Mouse (Mus musculus) kidney, adult 18-20 months (tissue): Measurements from ENCODE around the gene Defa33.
"Not testable (repeated sequence)": the region's sequence is repeated elsewhere in the genome, so short reads cannot be mapped to it uniquely, and the experiment has no call there.

Source experiments
- DNase-seq: peaks from one replicate; pipeline ENCODE4 v3.0.0; 2021

Gene Defa33

GRCm38 (mm10) chr8:21391511-21391910 lies at the start of gene Defa33:
Gene Defa33 (plus strand): TSS chr8:21391811.
- DNase-seq, result not testable (repeated sequence)

- DNase-seq, result not testable (repeated sequence)
Measured at GRCm38 (mm10) chr8:21378215-21378614, 13.4 kb upstream of the Defa33 start, which contains the start of gene Defa2. Gene Defa2 (plus strand): TSS chr8:21378515.

- not testable (repeated sequence) for DNase-seq
Measured at GRCm38 (mm10) chr8:21427111-21427510, 35.5 kb downstream of the Defa33 start, which contains the start of gene Defa36. Gene Defa36 (plus strand): TSS chr8:21427411.
